Mouse (Mus musculus): ENCODE results near the gene Epha8. TPM values are rescaled to one million over a fixed set of nuclear protein-coding genes. Genes with fewer than 3 reads are reported as not detected.

The Epha8 gene
- polyA plus RNA-seq, 1 experiment from 2014 or later, result 7.2 TPM

GRCm38 (mm10) chr4:136896461-136896860, 60.2 kb downstream of the Epha8 start:
- H3K9ac ChIP-seq, result no peak overlapping the region

GRCm38 (mm10) chr4:136895861-136896260, 60.8 kb downstream of the Epha8 start:
- Histone ChIP-seq H3K9me3 (no peaks in the 10 kb centered on the region), H3K4me2 (replicated peaks) (peak overlapping the region; percentile 37), H3K27ac (no peak overlapping the region), H3K4me3 (no peak overlapping the region), H3K9ac (0 out of 2 replicates have a peak overlapping the region, but pooled peaks have one; percentile 10), H3K36me3 (no peaks in the 10 kb centered on the region), H3K27me3 (replicated peaks) (peaks cover 39% of the 10 kb centered on the region), H3K4me1 (peaks cover 4% of the 10 kb centered on the region)
- no peak for ATAC-seq (ENCODE audit: low FRiP score, low read depth)
- WGBS, result 5% methylated on average over 15 of the region's 15 CpGs

More at GRCm38 (mm10) chr4:136896461-136896860, 60.2 kb downstream of the Epha8 start:
- Histone ChIP-seq H3K36me3 (no peaks in the 10 kb centered on the region), H3K4me2 (replicated peaks) (no peak overlapping the region), H3K4me1 (peaks cover 4% of the 10 kb centered on the region), H3K27ac (no peak overlapping the region), H3K4me3 (no peak overlapping the region), H3K9me3 (no peaks in the 10 kb centered on the region), H3K27me3 (replicated peaks) (peaks cover 34% of the 10 kb centered on the region)
- WGBS, result 42% methylated on average over 10 of the region's 10 CpGs
- no peak for ATAC-seq (ENCODE audit: low FRiP score, low read depth)

GRCm38 (mm10) chr4:136894821-136895220, 61.8 kb downstream of the Epha8 start:
- 0 out of 2 replicates have a peak, but pooled peaks have one; percentile 14 for ATAC-seq (ENCODE audit: low FRiP score, low read depth)
- H3K4me2 ChIP-seq (replicated peaks), result no peak overlapping the region
- H3K27ac ChIP-seq, result no peak overlapping the region
- no peaks in the 10 kb centered on the region for H3K9me3 ChIP-seq
- peaks cover 4% of the 10 kb centered on the region for H3K4me1 ChIP-seq
- peaks cover 41% of the 10 kb centered on the region for H3K27me3 ChIP-seq (replicated peaks)
- no peaks in the 10 kb centered on the region for H3K36me3 ChIP-seq
- 77% methylated on average over 4 of the region's 4 CpGs for WGBS
- H3K4me3 ChIP-seq, result no peak overlapping the region
- H3K9ac ChIP-seq, result no peak overlapping the region

- H3K4me1 ChIP-seq, result peaks cover 4% of the 10 kb centered on the region
- H3K27me3 ChIP-seq (replicated peaks), result peaks cover 41% of the 10 kb centered on the region
- no peak overlapping the region for H3K4me3 ChIP-seq
- no peak overlapping the region for H3K9ac ChIP-seq
- no peaks in the 10 kb centered on the region for H3K9me3 ChIP-seq
- H3K4me2 ChIP-seq (replicated peaks), result no peak overlapping the region
- H3K36me3 ChIP-seq, result no peaks in the 10 kb centered on the region
- WGBS, result 8% methylated on average over 9 of the region's 9 CpGs
- ATAC-seq (ENCODE audit: low FRiP score, low read depth), result peak; percentile 65
- no peak overlapping the region for H3K27ac ChIP-seq
Measured at GRCm38 (mm10) chr4:136893691-136894543, 62.7 kb downstream of the Epha8 start.

- no peak within 1 kb of the TSS for H3K4me2 ChIP-seq (replicated peaks)
- H3K9ac ChIP-seq, result no peak within 1 kb of the TSS
- ATAC-seq (ENCODE audit: low FRiP score, low read depth), result no peak
- no peak within 1 kb of the TSS for H3K27ac ChIP-seq
- H3K27me3 ChIP-seq (replicated peaks), result peaks cover 38% of the 10 kb centered on the region
- peaks cover 4% of the 10 kb centered on the region for H3K4me1 ChIP-seq
- no peak within 1 kb of the TSS for H3K4me3 ChIP-seq
- no peaks in the 10 kb centered on the region for H3K9me3 ChIP-seq
- 64% methylated on average over 5 of the region's 5 CpGs for WGBS
- H3K36me3 ChIP-seq, result no peaks in the 10 kb centered on the region
Measured at GRCm38 (mm10) chr4:136892811-136893210, 63.8 kb downstream of the Epha8 start, which contains the start of gene C1qc. Gene C1qc (minus strand): TSS chr4:136893065.

- Histone ChIP-seq H3K9ac (no peak overlapping the region), H3K4me1 (peaks cover 4% of the 10 kb centered on the region), H3K27ac (no peak overlapping the region), H3K9me3 (no peaks in the 10 kb centered on the region), H3K4me3 (no peak overlapping the region), H3K27me3 (replicated peaks) (peaks cover 38% of the 10 kb centered on the region), H3K36me3 (no peaks in the 10 kb centered on the region), H3K4me2 (replicated peaks) (no peak overlapping the region)
- no peak for ATAC-seq (ENCODE audit: low FRiP score, low read depth)
- WGBS, result 64% methylated on average over 7 of the region's 7 CpGs
Measured at GRCm38 (mm10) chr4:136892371-136892770, 64.2 kb downstream of the Epha8 start.

- H3K27me3 ChIP-seq (replicated peaks), result peaks cover 29% of the 10 kb centered on the region
- no peak for ATAC-seq (ENCODE audit: low FRiP score, low read depth)
- no peaks in the 10 kb centered on the region for H3K36me3 ChIP-seq
- H3K27ac ChIP-seq, result no peak overlapping the region
- no peak overlapping the region for H3K4me3 ChIP-seq
- H3K9me3 ChIP-seq, result no peaks in the 10 kb centered on the region
- no peak overlapping the region for H3K4me2 ChIP-seq (replicated peaks)
- WGBS, result 88% methylated on average over 4 of the region's 4 CpGs
- peaks cover 4% of the 10 kb centered on the region for H3K4me1 ChIP-seq
- no peak overlapping the region for H3K9ac ChIP-seq
Measured at GRCm38 (mm10) chr4:136891115-136891514, 65.5 kb downstream of the Epha8 start.

GRCm38 (mm10) chr4:136889981-136890380, 66.6 kb downstream of the Epha8 start:
- ATAC-seq (ENCODE audit: low FRiP score, low read depth), result no peak
- Histone ChIP-seq H3K27ac (no peak overlapping the region), H3K9me3 (no peaks in the 10 kb centered on the region), H3K4me3 (no peak overlapping the region), H3K9ac (no peak overlapping the region), H3K4me2 (replicated peaks) (no peak overlapping the region), H3K36me3 (no peaks in the 10 kb centered on the region), H3K27me3 (replicated peaks) (peaks cover 20% of the 10 kb centered on the region), H3K4me1 (no peaks in the 10 kb centered on the region)
- 85% methylated on average over 15 of the region's 15 CpGs for WGBS

GRCm38 (mm10) chr4:136887714-136888113, 68.9 kb downstream of the Epha8 start:
- Histone ChIP-seq H3K27me3 (replicated peaks) (peaks cover 13% of the 10 kb centered on the region), H3K36me3 (no peaks in the 10 kb centered on the region), H3K4me2 (replicated peaks) (no peak overlapping the region), H3K9ac (no peak overlapping the region), H3K4me3 (no peak overlapping the region), H3K27ac (no peak overlapping the region), H3K4me1 (no peaks in the 10 kb centered on the region), H3K9me3 (no peaks in the 10 kb centered on the region)
- no peak for ATAC-seq (ENCODE audit: low FRiP score, low read depth)
- WGBS, result 75% methylated on average over 5 of the region's 5 CpGs

- no peak within 1 kb of the TSS for H3K4me2 ChIP-seq (replicated peaks)
- no peak for ATAC-seq (ENCODE audit: low FRiP score, low read depth)
- no peak within 1 kb of the TSS for H3K27ac ChIP-seq
- H3K4me1 ChIP-seq, result no peaks in the 10 kb centered on the region
- H3K36me3 ChIP-seq, result no peaks in the 10 kb centered on the region
- H3K9me3 ChIP-seq, result no peaks in the 10 kb centered on the region
- H3K9ac ChIP-seq, result no peak within 1 kb of the TSS
- peaks cover 4% of the 10 kb centered on the region; the same call in 1 of the 2 replicates for H3K27me3 ChIP-seq (replicated peaks)
- H3K4me3 ChIP-seq, result no peak within 1 kb of the TSS
- WGBS, result 74% methylated on average over 7 of the region's 7 CpGs
Measured at GRCm38 (mm10) chr4:136886101-136886500, 70.5 kb downstream of the Epha8 start, which contains the start of gene C1qb. Gene C1qb (minus strand): TSS chr4:136886187.

All from neural tube, embryonic 12.5 days (tissue).